Mouse (Mus musculus) small intestine, adult 2 months (tissue): ENCODE results near the gene Cep78.

Source experiments
- CTCF ChIP-seq: fragments of 200-500 bp; IDR thresholded peaks from 2 replicates; pipeline ENCODE4 v1.5.1; 2012; ENCODE audit warnings: low read depth, mild to moderate bottlenecking, control low read depth, inconsistent platforms, low read length, moderate library complexity, mixed read lengths; ENCODE audit not compliant: insufficient replicate concordance, insufficient read length; ENCODE audit errors: extremely low read depth
- POLR2A ChIP-seq: fragments of 200-500 bp; IDR thresholded peaks from 2 replicates; pipeline ENCODE4 v1.6.1; 2012; ENCODE audit warnings: low read depth, mild to moderate bottlenecking, control low read depth, inconsistent platforms, low read length, moderate library complexity

- TF ChIP-seq POLR2A = no peak
- TF ChIP-seq CTCF = no peak
Observed at GRCm38 (mm10) chr19:15918111-15918510, 66.7 kb downstream of the Cep78 start.
